Mouse (Mus musculus) gastrocnemius, postnatal 10 days (tissue): Measurements from ENCODE around the gene Zfp324. TPM values are rescaled to one million over a fixed set of nuclear protein-coding genes. Genes with fewer than 3 reads are reported as not detected.
A peak's percentile ranks its signal among the peaks of the same experiment; 100 is the strongest.
"Not testable (repeated sequence)": the region's sequence is repeated elsewhere in the genome, so short reads cannot be mapped to it uniquely, and the experiment has no call there.

Experiments
- DNase-seq: peaks from one replicate; pipeline ENCODE4 v3.0.0; 2021; ENCODE audit warnings: mixed read lengths
- long read RNA-seq, 2 experiments: library from polyadenylated mRNA; stranded (forward); transcript quantifications; one replicate each; pipeline ENCODE4 v2.0.0; 2021
- total RNA-seq, 2 experiments: library from RNA; stranded (reverse); gene quantifications; 2 replicates each; pipeline ENCODE4 v1.2.3; 2021

Zfp324 gene
- 1 to 10 TPM; 2.8 to 4.8 TPM for total RNA-seq
- long read RNA-seq, experiment 1, full-length matches to known transcripts = 4 of 4 reads
- long read RNA-seq, experiment 1, partial matches to known transcripts = 0 of 4 reads
- long read RNA-seq, experiment 1, other reads (novel, unspliced or antisense) = 0 of 4 reads
- long read RNA-seq, experiment 2, partial matches to known transcripts = 1 of 2 reads
- long read RNA-seq, experiment 2, other reads (novel, unspliced or antisense) = 1 of 2 reads

DNA sequence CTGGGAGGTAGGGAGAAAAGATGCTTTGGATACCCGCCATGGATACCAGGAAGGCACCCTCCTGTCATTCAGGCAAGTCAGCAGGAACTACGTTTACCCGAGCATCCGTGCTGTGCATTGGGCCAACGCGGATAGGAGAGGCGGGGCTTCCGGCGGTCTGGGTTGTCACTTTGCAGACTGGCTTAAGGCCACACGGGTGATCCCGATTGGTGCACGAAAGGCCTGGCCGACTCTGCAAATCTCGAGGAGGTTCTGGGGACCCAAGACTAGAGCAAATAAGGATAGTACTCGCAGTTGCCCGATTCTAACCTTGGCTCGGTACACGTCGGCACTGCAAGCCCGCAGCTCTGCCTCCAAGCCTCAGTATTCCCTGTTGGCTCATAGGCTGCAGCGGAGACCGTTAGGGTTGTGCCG is at the start of gene Zfp324:
Gene Zfp324 (plus strand): TSS at position 161 of the 414 bp plus-strand sequence.
- DNase-seq = peak; percentile 82

- not testable (repeated sequence) for DNase-seq
Measured at GRCm38 (mm10) chr7:12920495-12920894, 45.1 kb upstream of the Zfp324 start.

GRCm38 (mm10) chr7:12921318-12921704 is 44.3 kb upstream of the Zfp324 start:
- no peak for DNase-seq

DNA sequence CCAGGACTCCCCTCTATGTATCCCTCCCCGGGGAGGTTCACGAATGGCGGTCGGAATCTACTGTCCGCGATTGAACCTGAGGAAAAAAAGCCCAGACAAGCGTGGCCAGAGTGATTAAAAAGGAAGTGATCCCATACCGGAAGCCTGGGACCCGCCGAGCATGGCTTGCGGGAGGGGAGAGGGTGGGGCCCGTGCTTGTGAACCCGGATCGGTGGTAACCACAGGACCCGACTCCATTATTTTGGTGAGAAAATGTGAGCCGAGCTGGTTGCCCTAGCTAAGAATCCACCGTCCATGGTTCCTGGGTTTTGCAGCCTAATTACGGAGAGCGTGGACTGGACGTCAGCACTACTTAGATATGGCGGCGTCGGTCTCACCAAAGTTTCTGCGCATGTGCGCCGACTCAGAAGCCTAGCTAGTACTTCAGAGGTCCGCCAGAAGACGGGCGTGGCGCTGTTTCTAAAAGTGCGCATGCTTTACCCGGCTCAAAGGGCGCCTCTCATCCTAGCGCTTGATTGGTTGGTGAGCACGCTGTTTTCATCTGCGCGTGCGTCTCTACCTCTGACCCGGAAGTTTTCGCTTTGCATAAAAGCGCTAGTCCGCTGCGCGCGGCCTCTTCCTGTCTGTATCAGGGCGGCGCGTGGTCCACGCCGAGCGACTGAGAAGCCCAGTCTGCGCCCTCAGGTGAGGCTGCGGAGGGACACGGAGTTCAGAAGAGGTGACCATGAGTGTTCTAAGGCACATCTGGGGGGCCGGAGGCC is 43.8 kb upstream of the Zfp324 start, which contains the start of gene Rps5:
Gene Rps5 (plus strand): TSS at position 586 of the 761 bp plus-strand sequence.
- peak; percentile 97 for DNase-seq

- no peak for DNase-seq
Measured at GRCm38 (mm10) chr7:12922729-12923128, 42.9 kb upstream of the Zfp324 start.

- no peak for DNase-seq
Measured at GRCm38 (mm10) chr7:12926316-12926715, 39.3 kb upstream of the Zfp324 start.

DNA sequence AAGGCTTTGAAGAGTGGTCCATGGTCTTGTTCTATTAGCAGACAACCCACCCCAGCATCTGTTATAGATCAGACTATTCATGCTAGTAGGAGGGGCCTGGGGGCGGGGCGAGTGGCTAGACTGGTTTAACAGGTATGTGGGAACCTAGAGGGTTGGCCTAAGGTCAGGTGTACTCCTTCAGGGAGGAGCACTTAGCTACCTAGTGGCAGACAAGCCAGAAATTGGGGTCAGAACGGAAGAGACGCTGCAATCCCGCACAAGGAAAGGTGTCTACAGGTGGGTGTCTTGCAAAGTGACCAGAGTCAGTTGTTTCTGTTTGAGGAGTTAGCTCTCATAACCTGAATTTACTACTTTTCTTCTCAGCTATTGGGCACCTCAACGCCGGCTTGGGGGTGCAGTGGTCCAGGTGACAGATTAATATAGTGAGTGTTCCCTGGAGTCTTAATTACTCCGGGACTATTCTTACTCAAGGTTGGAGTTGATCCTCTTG is 38.4 kb upstream of the Zfp324 start, which contains the start of gene Rnf225:
Gene Rnf225 (plus strand): TSS at position 226 of the 490 bp plus-strand sequence.
- no peak for DNase-seq

GRCm38 (mm10) chr7:12927693-12928589 is 37.7 kb upstream of the Zfp324 start:
- peak; percentile 47 for DNase-seq

DNA sequence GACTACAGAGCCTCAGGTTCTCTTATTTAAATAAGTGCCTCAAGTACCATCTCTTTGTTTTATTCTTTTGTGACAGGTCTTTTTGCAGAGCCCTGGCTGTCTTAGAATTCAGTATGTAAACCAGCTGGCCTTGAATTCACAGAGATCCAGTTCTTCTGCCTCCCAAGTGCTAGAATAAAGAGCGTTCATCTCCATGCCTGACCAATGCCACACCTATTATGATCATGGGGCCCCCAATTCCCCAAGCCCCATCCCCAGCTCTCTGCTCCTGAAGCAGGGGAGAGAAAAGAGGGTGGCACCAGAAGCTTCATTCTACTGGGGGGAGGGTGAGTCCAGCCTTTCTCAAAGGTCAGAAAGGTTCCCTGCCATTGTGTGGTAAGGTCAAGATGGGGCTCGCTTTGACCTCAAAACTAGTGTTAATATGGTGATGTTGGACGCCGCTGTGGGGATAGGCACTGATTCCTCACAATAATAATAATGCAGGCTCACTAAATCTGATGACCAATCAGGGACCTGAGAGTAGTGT is 32.0 kb upstream of the Zfp324 start:
- no peak for DNase-seq

- DNase-seq = no peak
Measured at GRCm38 (mm10) chr7:12934808-12935207, 30.8 kb upstream of the Zfp324 start.

GRCm38 (mm10) chr7:12937254-12937803 is 28.3 kb upstream of the Zfp324 start:
- not testable (repeated sequence) for DNase-seq

DNA sequence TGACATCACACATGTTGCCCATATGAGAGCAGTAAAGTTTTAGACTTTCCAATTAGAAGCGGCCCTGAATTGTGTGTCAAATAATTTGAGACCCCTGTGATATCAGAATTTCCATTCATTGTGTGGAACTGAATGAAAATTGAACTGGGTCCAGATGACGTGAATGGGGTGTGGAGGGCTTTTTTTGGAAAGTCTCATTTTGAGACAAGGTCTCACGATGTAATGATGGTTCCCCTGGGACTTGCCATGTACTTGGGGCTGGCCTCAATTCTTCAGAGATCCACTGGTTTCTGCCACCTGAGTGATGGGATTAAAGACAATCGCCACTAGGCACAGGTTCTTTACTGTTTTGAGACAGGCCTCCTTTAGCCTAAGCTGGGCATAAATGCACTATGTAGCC is 25.0 kb upstream of the Zfp324 start:
- no peak for DNase-seq

DNA sequence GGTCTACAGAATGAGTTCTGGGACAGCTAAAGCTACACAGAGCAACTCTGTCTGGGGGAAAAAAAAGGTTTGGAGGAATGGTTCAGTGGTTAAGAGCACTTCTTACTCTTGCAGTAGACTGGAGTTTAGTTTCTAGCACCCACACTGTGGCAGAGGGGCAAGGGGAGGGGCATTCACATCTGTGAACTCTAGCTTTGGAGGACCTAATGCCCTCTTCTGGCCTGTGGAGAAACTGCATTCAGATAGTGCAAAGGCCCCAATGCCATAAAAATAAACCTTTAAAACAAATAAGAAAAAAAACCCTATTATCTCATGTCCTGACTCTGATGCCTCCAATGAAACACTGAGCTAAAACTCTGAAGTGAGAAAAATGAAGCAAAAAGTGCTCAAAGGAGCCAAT is 22.1 kb upstream of the Zfp324 start:
- DNase-seq = no peak

DNA sequence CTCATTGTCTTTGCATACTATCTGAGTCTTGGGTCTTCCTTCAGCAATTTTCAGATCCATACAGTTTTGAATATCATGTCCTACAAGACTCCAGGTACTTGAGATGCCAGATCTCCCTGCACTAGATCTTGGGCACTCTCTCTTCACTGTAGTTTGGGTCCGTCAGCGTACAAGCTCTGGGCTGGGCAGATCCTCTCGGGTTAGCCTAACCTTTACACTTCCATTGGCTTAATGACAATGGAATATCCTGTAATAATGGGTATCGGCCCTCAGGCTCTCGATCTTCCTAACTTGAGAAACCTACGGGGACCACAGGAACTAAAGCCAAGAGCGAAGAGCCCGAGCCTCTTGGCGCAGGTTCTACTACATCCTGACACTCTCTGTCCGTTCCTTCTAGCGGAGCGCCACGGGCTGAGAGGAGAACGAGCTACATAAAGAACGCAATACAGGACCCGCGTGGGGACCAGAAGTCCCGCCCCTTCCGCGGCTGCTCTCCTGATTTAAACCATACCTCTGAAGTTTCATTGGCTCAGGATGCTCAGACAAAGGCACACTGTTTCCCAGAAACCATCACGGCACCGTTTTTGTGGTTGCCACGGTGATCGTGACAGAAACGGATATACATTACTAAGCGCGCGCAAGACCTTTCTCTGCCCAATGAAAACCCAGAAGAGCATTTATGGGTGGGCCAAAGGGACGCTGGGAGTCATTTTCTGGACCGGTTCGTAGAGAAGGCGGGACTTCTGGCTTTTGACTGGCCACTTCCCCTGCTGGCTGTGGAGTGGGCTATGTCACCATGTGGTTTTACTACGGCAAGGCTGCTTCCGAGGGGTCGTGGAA is 16.4 kb upstream of the Zfp324 start:
- peak; percentile 69 for DNase-seq

DNA sequence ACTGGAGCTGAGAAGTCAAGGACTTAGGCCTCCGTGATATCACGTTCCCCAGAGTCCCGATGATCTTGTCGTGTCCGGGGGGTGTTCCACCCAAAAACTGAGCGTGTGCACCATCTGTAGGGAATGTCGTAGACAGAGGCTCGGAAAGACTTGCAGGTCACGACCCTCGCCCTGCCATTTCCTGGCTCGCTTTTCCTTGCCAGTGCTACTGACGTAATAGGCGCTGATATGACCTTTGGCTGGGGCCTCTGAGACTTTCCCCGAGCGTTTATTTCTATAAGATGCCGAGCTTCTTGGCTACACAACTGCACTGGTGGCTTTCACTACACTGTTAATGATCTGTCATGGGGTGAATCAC is 15.8 kb upstream of the Zfp324 start:
- no peak for DNase-seq

- DNase-seq = no peak
Measured at GRCm38 (mm10) chr7:12954896-12955295, 10.7 kb upstream of the Zfp324 start.

GRCm38 (mm10) chr7:12957511-12957910 is 8.1 kb upstream of the Zfp324 start:
- no peak for DNase-seq

DNA sequence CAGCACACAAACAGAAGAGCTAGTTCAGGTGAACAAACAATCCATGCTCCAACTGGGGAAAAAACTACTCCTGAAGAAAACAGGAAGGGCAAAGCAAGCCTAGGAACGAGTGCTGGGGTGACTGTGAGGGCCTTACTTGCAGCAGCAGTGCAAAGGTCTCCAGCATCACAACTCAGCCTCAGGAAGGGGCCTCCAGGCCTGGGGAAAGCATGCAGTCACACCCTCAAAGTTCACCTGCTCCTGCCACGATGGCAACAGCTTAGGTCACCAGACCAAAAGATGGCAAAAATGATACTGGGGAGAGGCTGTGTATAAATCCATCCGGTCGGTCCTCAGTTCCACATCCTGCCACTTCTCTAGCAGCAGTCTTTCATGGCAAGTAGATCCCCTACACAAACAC is 6.7 kb upstream of the Zfp324 start:
- no peak for DNase-seq

GRCm38 (mm10) chr7:12959718-12960117 is 5.9 kb upstream of the Zfp324 start:
- no peak for DNase-seq

DNA sequence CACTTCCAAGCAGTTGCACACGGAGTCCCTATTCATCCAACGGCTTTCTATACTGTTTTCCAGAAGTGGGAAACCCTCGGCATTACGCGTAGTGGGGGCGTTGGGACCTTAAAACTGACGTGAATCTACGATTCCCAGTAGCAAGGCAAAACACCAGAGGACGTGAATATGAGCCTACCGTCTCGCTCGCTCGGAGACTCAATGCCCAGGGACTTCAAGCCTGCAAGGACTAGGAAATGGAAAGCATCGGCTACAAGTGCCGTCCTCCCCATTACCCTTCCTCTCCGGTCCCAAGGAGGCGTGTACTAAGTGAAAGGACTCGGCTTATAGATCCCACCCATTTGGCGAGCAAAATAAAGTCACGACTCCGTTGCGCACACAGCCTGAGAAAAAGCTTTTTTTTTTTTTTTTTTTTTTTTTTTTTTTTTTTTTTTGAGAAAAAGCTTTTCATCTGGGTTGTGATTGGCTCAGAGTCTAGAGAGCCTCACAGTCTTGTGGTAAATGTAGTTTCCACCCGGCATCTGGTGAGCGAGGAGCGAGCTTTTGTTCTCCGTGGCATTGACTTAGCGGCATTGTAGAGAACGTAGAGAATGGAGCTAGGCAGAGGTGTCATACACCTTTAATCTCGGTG is 4.0 kb upstream of the Zfp324 start:
- peak; percentile 19 for DNase-seq
